Mouse (Mus musculus): ENCODE data around the gene Gm37240.

DNA sequence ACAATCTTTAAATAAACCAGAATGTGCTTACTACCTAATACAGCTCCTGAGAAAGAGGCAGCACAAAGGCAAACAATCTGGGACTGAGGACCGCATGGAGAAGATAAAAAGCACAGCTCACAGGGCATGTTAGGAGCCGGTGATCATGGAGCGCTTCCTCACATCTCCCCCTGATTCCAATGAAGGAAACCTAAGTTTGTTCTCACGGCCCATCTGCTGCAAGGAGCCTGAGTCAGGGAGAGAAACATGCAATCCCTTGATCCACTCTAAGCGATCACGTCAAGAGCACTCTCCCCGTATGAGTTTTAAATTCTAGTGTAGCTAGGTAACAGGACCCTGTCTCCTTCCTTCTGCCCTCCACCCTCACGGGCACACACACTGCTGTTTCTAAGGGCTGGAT is 210.2 kb downstream of the Gm37240 start:
- TF ChIP-seq CTCF (IDR thresholded peaks at IDR 0.05; ENCODE audit: low read depth, low read length) (no peak), POLR2A (IDR thresholded peaks at IDR 0.05; ENCODE audit: borderline replicate concordance, low read depth, low read length) (no peak)

Measured in bone marrow macrophage, adult 2 months (primary cell).